Mouse (Mus musculus): ENCODE data around the gene Nadk.

GRCm38 (mm10) chr4:155577741-155578140 is 15.6 kb downstream of the Nadk start:
- TF ChIP-seq MAX (IDR thresholded peaks at IDR 0.05; ENCODE audit: low read depth): no peak
- TF ChIP-seq CEBPB (IDR thresholded peaks at IDR 0.05; ENCODE audit: insufficient read depth, poor library complexity, severe bottlenecking): no peak
